Mouse (Mus musculus): Measurements from ENCODE around the gene Ezr. TPM values are rescaled to one million over a fixed set of nuclear protein-coding genes. Genes with fewer than 3 reads are reported as not detected.

Ezr gene
- total and polyA plus RNA-seq, 2 experiments from 2014 or later, result 45.4 to 60.2 TPM

DNA sequence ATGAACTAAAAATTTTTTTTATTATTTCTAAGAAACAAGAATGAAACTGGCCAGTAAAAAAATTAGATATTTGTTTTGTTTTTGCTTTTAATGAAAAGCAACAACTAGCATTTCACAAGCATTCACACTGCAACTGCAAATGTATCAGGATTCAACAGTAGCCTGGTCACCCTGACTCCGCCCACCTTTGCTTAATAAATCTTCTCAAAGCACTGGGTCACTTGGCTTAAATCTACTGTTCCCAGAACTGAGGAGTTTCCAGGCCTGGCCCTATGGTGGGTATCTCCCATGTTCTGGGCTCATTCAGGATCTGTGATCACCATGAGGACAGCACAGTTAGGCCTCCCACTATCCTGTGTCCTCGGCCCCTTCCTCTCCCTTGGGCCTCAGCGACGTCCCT is 17.9 kb downstream of the Ezr start:
- Histone ChIP-seq H3K36me3 (ENCODE audit: insufficient read depth) (no peaks in the 10 kb centered on the region), H3K27ac (ENCODE audit: low read depth, low read length) (no peak overlapping the region), H3K4me1 (ENCODE audit: insufficient read depth) (peaks cover 2% of the 10 kb centered on the region; the same call in 1 of the 2 replicates), H3K4me2 (ENCODE audit: low read depth) (no peak overlapping the region), H3K9ac (no peak overlapping the region), H3K27me3 (ENCODE audit: insufficient read depth, low read length) (no peaks in the 10 kb centered on the region), H3K4me3 (ENCODE audit: low read depth, low read length) (no peak overlapping the region), H3K9me3 (ENCODE audit: low read length) (no peaks in the 10 kb centered on the region)
- DNase-seq (no peak), ATAC-seq (no peak)
- no peak for TF ChIP-seq CTCF (IDR thresholded peaks at IDR 0.05; ENCODE audit: low read depth)
- WGBS, result 77% methylated on average over 4 of the region's 4 CpGs

DNA sequence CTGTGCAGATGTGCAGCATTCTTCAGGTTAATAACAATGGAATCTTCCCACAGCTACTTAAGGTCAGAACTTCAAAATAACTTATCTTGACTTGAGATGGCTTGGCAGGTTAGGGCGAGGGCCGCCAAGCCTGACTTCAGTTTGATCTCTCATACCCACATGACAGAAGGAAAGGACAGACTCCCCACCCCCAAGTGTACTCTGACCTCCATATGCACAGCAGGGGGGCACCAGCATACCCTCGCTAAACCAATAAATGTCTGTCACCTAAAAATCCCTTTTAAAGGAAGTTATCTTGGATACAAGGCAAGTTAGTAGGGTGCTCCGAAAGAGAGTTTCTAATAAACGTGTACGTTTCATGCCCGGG is 18.4 kb downstream of the Ezr start:
- H3K4me3 ChIP-seq (ENCODE audit: low read depth, low read length), result no peak overlapping the region
- no peaks in the 10 kb centered on the region for H3K36me3 ChIP-seq (ENCODE audit: insufficient read depth)
- ATAC-seq (no peak), DNase-seq (no peak)
- no peak overlapping the region for H3K4me2 ChIP-seq (ENCODE audit: low read depth)
- WGBS, result 79% methylated on average over 7 of the region's 7 CpGs
- no peak overlapping the region for H3K27ac ChIP-seq (ENCODE audit: low read depth, low read length)
- TF ChIP-seq CTCF (IDR thresholded peaks at IDR 0.05; ENCODE audit: low read depth), result no peak
- no peak overlapping the region for H3K9ac ChIP-seq
- H3K9me3 ChIP-seq (ENCODE audit: low read length), result no peaks in the 10 kb centered on the region
- H3K27me3 ChIP-seq (ENCODE audit: insufficient read depth, low read length), result no peaks in the 10 kb centered on the region
- peaks cover 2% of the 10 kb centered on the region; the same call in 1 of the 2 replicates for H3K4me1 ChIP-seq (ENCODE audit: insufficient read depth)

DNA sequence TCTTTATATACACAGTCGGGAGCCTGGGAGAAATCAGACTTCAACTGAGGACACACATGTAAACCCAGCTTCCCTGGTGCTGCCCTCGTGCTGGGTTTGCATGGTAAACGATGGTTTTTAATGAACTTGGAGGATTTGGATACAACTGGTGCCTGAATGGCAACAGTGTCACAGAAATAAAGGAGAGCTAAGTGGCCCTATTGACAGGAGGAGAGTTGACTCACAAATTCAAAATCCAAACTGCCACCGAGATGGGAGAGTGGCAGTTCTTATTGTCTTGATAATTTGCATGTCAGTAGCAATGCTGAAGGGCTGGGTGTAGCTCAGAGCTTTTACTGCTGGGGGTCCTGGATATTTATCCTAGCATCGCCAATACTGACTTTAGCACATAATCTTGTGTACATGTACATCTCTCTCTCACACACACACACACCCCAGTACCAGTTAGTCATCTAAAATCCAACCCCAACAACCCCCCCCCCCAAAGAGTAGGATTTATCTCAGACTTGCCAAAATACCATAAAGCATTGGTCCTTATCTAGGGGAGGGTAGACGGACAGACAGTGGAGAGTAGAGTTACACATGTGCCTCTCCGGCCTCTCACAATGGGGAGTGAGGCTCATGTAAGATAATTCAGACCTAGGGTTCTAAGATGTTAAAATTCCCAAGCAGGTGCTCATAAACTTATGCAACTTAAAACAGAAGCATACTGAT is 18.9 kb downstream of the Ezr start:
- no peak overlapping the region for H3K9ac ChIP-seq
- H3K4me1 ChIP-seq (ENCODE audit: insufficient read depth), result peaks cover 2% of the 10 kb centered on the region; the same call in 1 of the 2 replicates
- H3K27ac ChIP-seq (ENCODE audit: low read depth, low read length), result peak overlapping the region; percentile 0; the same call in 1 of the 2 replicates
- DNase-seq (peak; percentile 34), ATAC-seq (peak; percentile 71; the same call in 1 of the 2 replicates)
- no peaks in the 10 kb centered on the region for H3K36me3 ChIP-seq (ENCODE audit: insufficient read depth)
- H3K4me3 ChIP-seq (ENCODE audit: low read depth, low read length), result no peak overlapping the region
- H3K4me2 ChIP-seq (ENCODE audit: low read depth), result no peak overlapping the region
- no peaks in the 10 kb centered on the region for H3K27me3 ChIP-seq (ENCODE audit: insufficient read depth, low read length)
- no peaks in the 10 kb centered on the region for H3K9me3 ChIP-seq (ENCODE audit: low read length)
- TF ChIP-seq CTCF (IDR thresholded peaks at IDR 0.05; ENCODE audit: low read depth), result no peak
- WGBS, result 21% methylated on average over 7 of the region's 7 CpGs

DNA sequence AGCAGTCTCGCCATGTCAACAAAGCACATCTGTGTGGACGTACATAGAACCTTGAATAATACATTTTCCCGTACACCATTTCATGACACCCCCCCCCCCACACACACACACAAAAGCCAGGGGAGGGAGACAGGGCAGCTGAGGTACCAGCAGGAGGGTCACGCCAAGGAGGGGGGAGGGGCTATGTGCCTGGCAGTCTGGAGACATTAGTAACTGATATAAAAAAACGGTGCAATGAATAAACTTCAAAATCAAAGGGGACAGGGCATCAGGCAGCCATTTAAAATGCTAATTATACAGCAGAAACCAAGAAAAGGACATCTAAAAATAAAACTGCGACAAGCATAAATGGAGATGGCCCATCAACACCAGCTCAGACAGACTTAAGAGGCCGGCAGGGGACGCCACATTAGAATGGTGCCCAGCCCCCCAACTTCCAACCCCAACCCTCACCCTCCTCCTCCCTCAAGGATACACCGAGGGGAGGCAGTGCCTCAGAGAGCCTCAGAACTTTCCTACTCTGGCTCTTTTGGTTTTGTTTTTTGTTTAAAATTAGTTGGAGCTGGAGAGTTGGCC is 22.8 kb downstream of the Ezr start:
- no peaks in the 10 kb centered on the region for H3K9me3 ChIP-seq (ENCODE audit: low read length)
- H3K27me3 ChIP-seq (ENCODE audit: insufficient read depth, low read length), result no peaks in the 10 kb centered on the region
- H3K36me3 ChIP-seq (ENCODE audit: insufficient read depth), result no peaks in the 10 kb centered on the region
- DNase-seq, result no peak
- no peak overlapping the region for H3K4me3 ChIP-seq (ENCODE audit: low read depth, low read length)
- peaks cover 2% of the 10 kb centered on the region; the same call in 1 of the 2 replicates for H3K4me1 ChIP-seq (ENCODE audit: insufficient read depth)
- no peak for ATAC-seq
- no peak overlapping the region for H3K9ac ChIP-seq
- WGBS, result 24% methylated on average over 9 of the region's 9 CpGs
- H3K27ac ChIP-seq (ENCODE audit: low read depth, low read length), result no peak overlapping the region
- peak; percentile 14; the same call in 1 of the 2 replicates for TF ChIP-seq CTCF (IDR thresholded peaks at IDR 0.05; ENCODE audit: low read depth)
- H3K4me2 ChIP-seq (ENCODE audit: low read depth), result no peak overlapping the region

DNA sequence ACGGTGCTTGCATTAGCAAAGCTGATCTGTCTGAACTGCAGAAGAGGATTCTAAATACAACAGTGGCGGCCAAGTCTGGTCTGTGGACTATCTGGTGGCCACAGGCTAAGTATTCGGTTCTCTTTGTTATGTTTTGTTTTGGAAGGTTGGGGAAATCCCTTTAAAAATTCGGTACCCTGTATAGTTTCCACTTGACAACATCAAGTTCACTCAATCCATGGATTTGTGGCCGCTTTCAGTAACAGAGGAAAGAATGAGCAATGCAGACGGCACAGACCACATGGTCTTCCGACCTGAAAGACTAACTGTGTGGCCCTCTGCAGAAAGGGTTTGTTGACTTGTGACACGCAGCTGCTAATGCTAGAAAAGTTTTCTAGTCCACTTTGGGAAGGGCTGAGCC is 23.7 kb downstream of the Ezr start:
- no peaks in the 10 kb centered on the region; the same call in 1 of the 2 replicates for H3K4me1 ChIP-seq (ENCODE audit: insufficient read depth)
- ATAC-seq (no peak), DNase-seq (no peak)
- no peak for TF ChIP-seq CTCF (IDR thresholded peaks at IDR 0.05; ENCODE audit: low read depth)
- H3K4me3 ChIP-seq (ENCODE audit: low read depth, low read length), result no peak overlapping the region
- no peak overlapping the region for H3K27ac ChIP-seq (ENCODE audit: low read depth, low read length)
- H3K9me3 ChIP-seq (ENCODE audit: low read length), result no peaks in the 10 kb centered on the region
- no peak overlapping the region for H3K9ac ChIP-seq
- H3K36me3 ChIP-seq (ENCODE audit: insufficient read depth), result no peaks in the 10 kb centered on the region
- no peak overlapping the region for H3K4me2 ChIP-seq (ENCODE audit: low read depth)
- no peaks in the 10 kb centered on the region for H3K27me3 ChIP-seq (ENCODE audit: insufficient read depth, low read length)
- 66% methylated on average over 8 of the region's 8 CpGs for WGBS

DNA sequence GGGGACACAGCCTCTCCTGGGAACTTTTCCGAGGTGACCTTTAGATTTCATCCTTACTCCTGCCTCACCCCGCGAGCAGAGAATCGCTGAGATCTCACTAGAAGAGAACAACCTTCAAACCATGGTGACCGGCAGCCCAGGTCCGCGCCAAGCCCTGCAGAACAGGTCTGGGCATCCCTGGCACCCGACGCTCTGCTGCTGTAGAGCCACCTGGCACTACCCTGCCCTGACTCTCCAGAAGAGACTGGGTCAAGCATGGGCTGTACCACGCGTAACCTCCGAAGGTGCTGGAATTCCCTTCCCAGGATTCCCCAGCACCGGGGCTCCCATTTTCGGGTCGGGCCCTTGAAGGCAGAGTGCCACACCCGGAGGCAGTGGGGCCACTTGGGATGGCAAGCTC is 24.7 kb downstream of the Ezr start:
- Histone ChIP-seq H3K9ac (no peak overlapping the region), H3K4me2 (ENCODE audit: low read depth) (no peak overlapping the region), H3K4me1 (ENCODE audit: insufficient read depth) (no peaks in the 10 kb centered on the region), H3K27ac (ENCODE audit: low read depth, low read length) (no peak overlapping the region), H3K9me3 (ENCODE audit: low read length) (no peaks in the 10 kb centered on the region), H3K27me3 (ENCODE audit: insufficient read depth, low read length) (no peaks in the 10 kb centered on the region), H3K4me3 (ENCODE audit: low read depth, low read length) (no peak overlapping the region), H3K36me3 (ENCODE audit: insufficient read depth) (no peaks in the 10 kb centered on the region)
- DNase-seq, result no peak
- WGBS, result 94% methylated on average over 16 of the region's 16 CpGs
- no peak for TF ChIP-seq CTCF (IDR thresholded peaks at IDR 0.05; ENCODE audit: low read depth)
- no peak for ATAC-seq

DNA sequence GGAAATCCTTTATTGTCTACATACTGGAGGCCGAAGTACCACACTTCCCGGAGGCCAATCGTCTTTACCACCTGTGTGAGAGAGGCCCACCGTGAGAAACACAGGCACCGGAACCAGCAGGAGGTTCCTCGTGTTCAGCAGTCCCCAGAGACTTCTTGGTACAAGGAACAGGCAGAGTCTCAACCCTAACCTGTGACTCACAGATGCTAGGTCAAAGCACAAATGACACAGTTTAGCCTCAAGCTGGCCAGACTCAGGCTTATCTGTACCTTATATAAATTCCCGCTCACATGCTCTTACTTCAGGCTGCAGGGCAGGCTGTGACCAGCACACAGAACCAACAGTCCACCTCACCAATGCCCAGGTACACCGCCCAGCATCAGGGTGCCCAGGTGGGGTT is 26.7 kb downstream of the Ezr start:
- no peak for ATAC-seq
- 90% methylated on average over 8 of the region's 8 CpGs for WGBS
- H3K36me3 ChIP-seq (ENCODE audit: insufficient read depth), result no peaks in the 10 kb centered on the region
- no peak overlapping the region for H3K4me2 ChIP-seq (ENCODE audit: low read depth)
- no peak overlapping the region for H3K4me3 ChIP-seq (ENCODE audit: low read depth, low read length)
- no peaks in the 10 kb centered on the region for H3K27me3 ChIP-seq (ENCODE audit: insufficient read depth, low read length)
- H3K4me1 ChIP-seq (ENCODE audit: insufficient read depth), result no peaks in the 10 kb centered on the region
- DNase-seq, result no peak
- no peak overlapping the region for H3K27ac ChIP-seq (ENCODE audit: low read depth, low read length)
- no peak for TF ChIP-seq CTCF (IDR thresholded peaks at IDR 0.05; ENCODE audit: low read depth)
- no peaks in the 10 kb centered on the region for H3K9me3 ChIP-seq (ENCODE audit: low read length)
- H3K9ac ChIP-seq, result no peak overlapping the region
